Mouse (Mus musculus): Measurements from ENCODE around the gene Cd300lf. TPM values are rescaled to one million over a fixed set of nuclear protein-coding genes. Genes with fewer than 3 reads are reported as not detected.

Gene Cd300lf
- polyA plus RNA-seq, 1 experiment from 2014 or later: 0.34 TPM

Other genes starting within 250 kb of the Cd300lf start
- gene Cd300a, start 244.0 kb downstream of the Cd300lf start, polyA plus RNA-seq (2015; fragmentation: Nextera tagmentation; extraction: Ambion mirVana): 1.2 and 1.3 TPM in 2 replicates
- 0.07 TPM in 1 of 2 replicates, not detected in the other for gene Cd300lb, start 199.6 kb downstream of the Cd300lf start, polyA plus RNA-seq (2015; fragmentation: Nextera tagmentation; extraction: Ambion mirVana)
- not detected in 2 replicates for gene Cd300c, start 164.8 kb downstream of the Cd300lf start, polyA plus RNA-seq (2015; fragmentation: Nextera tagmentation; extraction: Ambion mirVana)
- gene Cd300ld, start 144.1 kb downstream of the Cd300lf start, polyA plus RNA-seq (2015; fragmentation: Nextera tagmentation; extraction: Ambion mirVana): not detected in 2 replicates
- 0.94 and 0.95 TPM in 2 replicates for gene Cd300c2, start 132.1 kb downstream of the Cd300lf start, polyA plus RNA-seq (2015; fragmentation: Nextera tagmentation; extraction: Ambion mirVana)
- gene Cd300ld2, start 117.8 kb downstream of the Cd300lf start, polyA plus RNA-seq (2015; fragmentation: Nextera tagmentation; extraction: Ambion mirVana): not detected in 2 replicates
- not detected in 2 replicates for gene Cd300ld4, start 107.0 kb downstream of the Cd300lf start, polyA plus RNA-seq (2015; fragmentation: Nextera tagmentation; extraction: Ambion mirVana)
- not detected in 2 replicates for gene Cd300ld5, start 96.2 kb downstream of the Cd300lf start, polyA plus RNA-seq (2015; fragmentation: Nextera tagmentation; extraction: Ambion mirVana)
- not detected in 2 replicates for gene Cd300ld3, start 85.6 kb downstream of the Cd300lf start, polyA plus RNA-seq (2015; fragmentation: Nextera tagmentation; extraction: Ambion mirVana)
- gene Cd300e, start 71.8 kb downstream of the Cd300lf start, polyA plus RNA-seq (2015; fragmentation: Nextera tagmentation; extraction: Ambion mirVana): 0.11 TPM in 1 of 2 replicates, not detected in the other
- 1.0 TPM in 2 replicates for gene Rab37, start 42.6 kb downstream of the Cd300lf start, polyA plus RNA-seq (2015; fragmentation: Nextera tagmentation; extraction: Ambion mirVana)
- gene Slc9a3r1, start 29.3 kb upstream of the Cd300lf start, polyA plus RNA-seq (2015; fragmentation: Nextera tagmentation; extraction: Ambion mirVana): 47.5 and 57.5 TPM in 2 replicates
- gene Tmem104, start 53.5 kb upstream of the Cd300lf start, polyA plus RNA-seq (2015; fragmentation: Nextera tagmentation; extraction: Ambion mirVana): 12.5 and 14.9 TPM in 2 replicates
- gene Nat9, start 53.9 kb upstream of the Cd300lf start, polyA plus RNA-seq (2015; fragmentation: Nextera tagmentation; extraction: Ambion mirVana): 23.2 and 23.9 TPM in 2 replicates
- gene Grin2c, start 133.3 kb upstream of the Cd300lf start, polyA plus RNA-seq (2015; fragmentation: Nextera tagmentation; extraction: Ambion mirVana): 0.18 and 0.31 TPM in 2 replicates
- gene Fdxr, start 143.1 kb upstream of the Cd300lf start, polyA plus RNA-seq (2015; fragmentation: Nextera tagmentation; extraction: Ambion mirVana): 19.7 and 23.4 TPM in 2 replicates
- 0.91 and 1.4 TPM in 2 replicates for gene Fads6, start 163.7 kb upstream of the Cd300lf start, polyA plus RNA-seq (2015; fragmentation: Nextera tagmentation; extraction: Ambion mirVana)
- gene Otop2, start 173.2 kb upstream of the Cd300lf start, polyA plus RNA-seq (2015; fragmentation: Nextera tagmentation; extraction: Ambion mirVana): 0.09 and 0.29 TPM in 2 replicates
- gene Ush1g, start 188.0 kb upstream of the Cd300lf start, polyA plus RNA-seq (2015; fragmentation: Nextera tagmentation; extraction: Ambion mirVana): 0.10 and 0.20 TPM in 2 replicates
- 0.78 and 0.80 TPM in 2 replicates for gene Otop3, start 200.7 kb upstream of the Cd300lf start, polyA plus RNA-seq (2015; fragmentation: Nextera tagmentation; extraction: Ambion mirVana)
- gene Hid1, start 233.8 kb upstream of the Cd300lf start, polyA plus RNA-seq (2015; fragmentation: Nextera tagmentation; extraction: Ambion mirVana): 68.6 and 75.2 TPM in 2 replicates
- gene Cdr2l, start 247.9 kb upstream of the Cd300lf start, polyA plus RNA-seq (2015; fragmentation: Nextera tagmentation; extraction: Ambion mirVana): 18.5 and 21.6 TPM in 2 replicates